Mouse (Mus musculus) 3T3-L1 (cell line): ENCODE results near the gene Pprc1.

Source experiments
- DNase-seq: peaks from one replicate; pipeline ENCODE4 v3.0.0-alpha.2; 2015; ENCODE audit warnings: low read depth, low spot score

Gene Pprc1

GRCm38 (mm10) chr19:46056388-46056946 lies 11.8 kb downstream of the Pprc1 start:
- peak; percentile 99 for DNase-seq

GRCm38 (mm10) chr19:46056947-46057607 lies 12.4 kb downstream of the Pprc1 start:
- peak; percentile 86 for DNase-seq

- DNase-seq = no peak
Measured at GRCm38 (mm10) chr19:46058466-46058865, 13.8 kb downstream of the Pprc1 start.

- no peak for DNase-seq
Measured at GRCm38 (mm10) chr19:46060845-46061244, 16.2 kb downstream of the Pprc1 start.

- DNase-seq = no peak
Measured at GRCm38 (mm10) chr19:46068054-46068453, 23.4 kb downstream of the Pprc1 start.

GRCm38 (mm10) chr19:46073285-46073684 lies 28.6 kb downstream of the Pprc1 start:
- DNase-seq = no peak

- DNase-seq = no peak
Measured at GRCm38 (mm10) chr19:46074266-46074665, 29.6 kb downstream of the Pprc1 start.

GRCm38 (mm10) chr19:46075616-46076607 lies 31.2 kb downstream of the Pprc1 start, which contains the start of gene Nolc1:
Nolc1 (plus strand) TSS chr19:46075863.
- DNase-seq = peak; percentile 99

- DNase-seq = no peak
Measured at GRCm38 (mm10) chr19:46078535-46078934, 33.8 kb downstream of the Pprc1 start.

- no peak for DNase-seq
Measured at GRCm38 (mm10) chr19:46085185-46085584, 40.5 kb downstream of the Pprc1 start.

- DNase-seq = peak; percentile 90
Measured at GRCm38 (mm10) chr19:46086337-46086736, 41.7 kb downstream of the Pprc1 start.

- DNase-seq = peak; percentile 20
Measured at GRCm38 (mm10) chr19:46087871-46088270, 43.2 kb downstream of the Pprc1 start.

- DNase-seq = no peak
Measured at GRCm38 (mm10) chr19:46091641-46092040, 47.0 kb downstream of the Pprc1 start.

- no peak for DNase-seq
Measured at GRCm38 (mm10) chr19:46094144-46094543, 49.5 kb downstream of the Pprc1 start.

- no peak for DNase-seq
Measured at GRCm38 (mm10) chr19:46095291-46095690, 50.6 kb downstream of the Pprc1 start.

GRCm38 (mm10) chr19:46096396-46096795 lies 51.7 kb downstream of the Pprc1 start:
- DNase-seq = no peak

- no peak for DNase-seq
Measured at GRCm38 (mm10) chr19:46099561-46099960, 54.9 kb downstream of the Pprc1 start.

GRCm38 (mm10) chr19:46103437-46104186 lies 58.9 kb downstream of the Pprc1 start:
- no peak for DNase-seq

- DNase-seq = no peak
Measured at GRCm38 (mm10) chr19:46104187-46104557, 59.5 kb downstream of the Pprc1 start.

- DNase-seq = no peak
Measured at GRCm38 (mm10) chr19:46110214-46110613, 65.5 kb downstream of the Pprc1 start.

GRCm38 (mm10) chr19:46110781-46111180 lies 66.1 kb downstream of the Pprc1 start:
- DNase-seq = no peak

- no peak for DNase-seq
Measured at GRCm38 (mm10) chr19:46114617-46115016, 69.9 kb downstream of the Pprc1 start.
